Mouse (Mus musculus) forebrain, embryonic 13.5 days (tissue): ENCODE measurements at regions not wholly inside any gene's neighbourhood (a gene's known extent, or its start where the extent isn't known, plus 50 kb on each side); places are given as distances from the start of the nearest gene placed in this dataset.

ENCODE experiments used
- ATAC-seq: fragments of 200-750 bp; cut with Nextera tagmentation; 2 replicates; pipeline ENCODE4 v1.8.0; 2017
- H3K27ac ChIP-seq: fragments of 300-500 bp; sonication (generic); 2 replicates; pipeline ENCODE4 v1.5.1; 2015; ENCODE audit warnings: inconsistent platforms, mild to moderate bottlenecking, moderate library complexity
- H3K27me3 ChIP-seq: fragments of 300-500 bp; sonication (generic); 2 replicates; pipeline ENCODE4 v1.6.1; 2015; ENCODE audit warnings: mild to moderate bottlenecking, inconsistent platforms
- H3K36me3 ChIP-seq: fragments of 300-500 bp; sonication (generic); 2 replicates; pipeline ENCODE4 v1.6.1; 2015; ENCODE audit warnings: mild to moderate bottlenecking, inconsistent platforms; ENCODE audit not compliant: poor library complexity, severe bottlenecking
- H3K4me1 ChIP-seq: fragments of 300-500 bp; sonication (generic); 2 replicates; pipeline ENCODE4 v1.6.1; 2015; ENCODE audit warnings: inconsistent platforms
- H3K4me2 ChIP-seq: fragments of 300-500 bp; sonication (generic); 2 replicates; pipeline ENCODE4 v1.6.1; 2015; ENCODE audit warnings: inconsistent platforms, mild to moderate bottlenecking, moderate library complexity
- H3K4me3 ChIP-seq: fragments of 300-500 bp; sonication (generic); 2 replicates; pipeline ENCODE4 v1.5.1; 2015; ENCODE audit warnings: mild to moderate bottlenecking, inconsistent platforms
- H3K9ac ChIP-seq: fragments of 300-500 bp; sonication (generic); 2 replicates; pipeline ENCODE4 v1.6.1; 2015; ENCODE audit warnings: mild to moderate bottlenecking, inconsistent platforms
- H3K9me3 ChIP-seq: fragments of 300-500 bp; sonication (generic); replicated peaks from 2 replicates; pipeline ENCODE4 v1.6.1; 2016; ENCODE audit warnings: inconsistent platforms
- WGBS: fragments of 180-500 bp; shearing (Covaris S2); methylation state at CpG from one replicate; pipeline ENCODE4 v1.1.7; 2015; 5-methylcytosine and 5-hydroxymethylcytosine counted together

DNA sequence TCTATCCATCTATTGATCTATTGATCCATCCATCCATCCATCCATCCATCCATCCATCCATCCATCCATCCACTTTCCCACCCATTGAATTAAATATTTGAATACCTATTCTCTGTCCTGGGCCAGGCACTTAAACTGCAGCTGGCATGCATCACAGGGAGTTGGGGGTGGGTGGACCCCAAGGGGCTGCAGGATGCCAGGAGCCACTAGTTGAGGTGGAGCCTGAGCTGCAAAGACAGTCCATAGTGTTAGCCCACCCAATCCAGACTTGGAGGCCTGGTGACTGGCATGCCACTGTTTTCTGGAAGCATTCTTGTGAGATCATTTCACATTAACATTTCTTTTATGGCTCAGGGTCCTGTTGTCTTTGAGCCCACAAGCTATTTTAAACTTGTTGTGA lies 215.3 kb upstream of the Peli2 start:
- H3K36me3 ChIP-seq = no peaks in the 10 kb centered on the region
- H3K27me3 ChIP-seq = no peaks in the 10 kb centered on the region
- ATAC-seq = no peak
- H3K4me1 ChIP-seq = peaks cover 14% of the 10 kb centered on the region
- no peak overlapping the region for H3K4me2 ChIP-seq
- no peak overlapping the region for H3K27ac ChIP-seq
- no peak overlapping the region for H3K9ac ChIP-seq
- H3K9me3 ChIP-seq = no peaks in the 10 kb centered on the region
- H3K4me3 ChIP-seq = no peak overlapping the region

DNA sequence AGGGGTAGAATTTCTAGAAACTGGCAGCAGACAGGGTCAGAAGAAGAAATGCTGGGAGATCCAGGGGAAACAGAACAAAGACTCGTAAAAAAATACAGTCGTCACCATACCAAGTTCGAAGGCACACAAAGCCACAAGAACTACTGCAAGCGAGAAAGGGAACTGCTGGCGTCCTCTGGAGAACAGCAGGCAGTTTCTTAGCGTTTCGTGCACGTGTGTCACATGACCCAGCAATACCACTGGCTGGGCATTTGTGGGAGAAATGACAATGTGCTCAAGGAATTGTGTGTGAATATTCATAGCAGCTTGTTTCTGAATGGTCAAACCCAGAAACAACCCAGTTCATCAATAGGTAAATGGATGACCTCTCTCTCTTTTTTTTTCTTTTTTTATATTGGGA lies 211.5 kb upstream of the Peli2 start:
- no peak overlapping the region for H3K4me2 ChIP-seq
- 55% methylated on average over 8 of the region's 8 CpGs for WGBS

DNA sequence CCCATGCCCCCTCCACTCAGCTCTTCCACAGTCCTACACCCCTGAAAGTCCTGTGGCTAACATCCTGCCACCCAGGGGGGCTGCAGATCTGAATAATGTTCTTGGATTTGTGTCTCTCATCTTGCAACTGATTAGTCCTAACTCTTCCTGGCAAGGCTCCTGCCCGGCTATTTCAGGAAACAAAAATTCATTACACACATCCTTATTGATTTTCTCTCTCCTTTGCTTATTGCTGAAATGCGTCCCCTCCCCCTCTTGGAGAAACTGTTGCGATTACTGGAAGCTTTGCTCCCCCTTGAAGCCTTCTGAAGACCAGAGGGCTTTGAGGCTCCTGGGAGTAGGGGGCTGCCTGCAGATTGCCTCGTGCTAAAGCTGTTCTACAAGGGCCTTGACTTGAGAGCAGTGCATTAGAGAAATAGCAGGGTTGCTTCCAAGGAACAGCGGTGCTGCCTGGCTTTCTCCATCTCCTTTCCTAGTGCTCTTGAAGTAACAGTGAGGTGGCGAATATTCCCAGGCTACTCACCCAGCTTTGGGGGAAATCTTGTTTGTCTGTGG lies 209.8 kb upstream of the Peli2 start:
- Histone ChIP-seq H3K4me3 (no peak overlapping the region), H3K9ac (no peak overlapping the region), H3K4me1 (peaks cover 31% of the 10 kb centered on the region), H3K9me3 (no peaks in the 10 kb centered on the region), H3K27me3 (no peaks in the 10 kb centered on the region), H3K36me3 (no peaks in the 10 kb centered on the region), H3K27ac (peak overlapping the region; percentile 22; the same call in 1 of the 2 replicates), H3K4me2 (no peak overlapping the region)
- WGBS = 37% methylated on average over 6 of the region's 6 CpGs
- peak; percentile 25; the same call in 1 of the 2 replicates for ATAC-seq

More for the DNA sequence above, 211.5 kb upstream of the Peli2 start:
- Histone ChIP-seq H3K27ac (no peak overlapping the region), H3K9me3 (no peaks in the 10 kb centered on the region), H3K4me3 (no peak overlapping the region), H3K27me3 (no peaks in the 10 kb centered on the region), H3K4me1 (peaks cover 34% of the 10 kb centered on the region), H3K36me3 (no peaks in the 10 kb centered on the region), H3K9ac (no peak overlapping the region)
- no peak for ATAC-seq

DNA sequence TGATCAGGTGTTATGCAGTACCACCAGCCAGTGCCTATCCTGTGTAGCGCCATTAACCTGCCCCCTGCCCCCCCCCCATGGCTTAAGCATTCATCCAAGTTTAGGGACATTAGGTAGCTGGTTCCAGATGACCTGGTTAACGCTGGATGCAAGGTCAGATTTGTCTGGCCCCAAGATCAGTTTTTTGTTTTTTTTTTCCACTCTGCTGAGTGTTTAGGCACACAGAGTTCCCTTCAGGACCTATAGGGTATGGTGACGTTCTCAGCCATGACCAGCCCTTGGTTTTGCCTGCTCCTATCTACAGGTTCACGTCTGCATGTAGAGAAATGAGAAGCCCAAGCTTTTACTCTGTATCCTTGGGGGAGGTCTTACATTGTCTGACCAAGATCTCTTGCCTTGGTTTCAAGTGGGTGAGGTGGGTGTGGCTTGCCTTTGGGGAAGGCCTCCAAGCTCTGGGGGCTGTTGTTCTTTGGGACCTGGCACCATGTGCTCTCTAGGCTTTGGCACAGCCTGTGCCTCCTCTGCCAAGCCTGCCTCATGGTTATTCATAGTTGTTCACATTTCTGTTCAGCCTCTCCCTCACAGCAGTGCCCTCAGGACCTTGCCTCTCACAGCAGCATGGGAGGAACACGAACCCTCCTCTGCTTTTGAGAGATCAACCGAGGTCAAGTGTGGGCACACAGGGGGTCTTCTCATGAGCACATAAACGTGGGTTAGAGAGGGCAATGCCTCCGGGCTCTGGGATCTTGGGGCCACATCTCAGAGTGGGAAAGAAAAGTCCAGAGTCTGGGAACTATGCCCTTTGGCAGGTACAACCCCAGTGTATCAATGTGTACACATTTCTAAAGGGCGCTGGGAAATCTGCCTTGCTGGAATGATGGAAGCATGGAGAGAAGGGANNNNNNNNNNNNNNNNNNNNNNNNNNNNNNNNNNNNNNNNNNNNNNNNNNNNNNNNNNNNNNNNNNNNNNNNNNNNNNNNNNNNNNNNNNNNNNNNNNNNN lies 208.8 kb upstream of the Peli2 start:
- Histone ChIP-seq H3K4me1 (peaks cover 33% of the 10 kb centered on the region), H3K27me3 (no peaks in the 10 kb centered on the region), H3K36me3 (no peaks in the 10 kb centered on the region), H3K9me3 (no peaks in the 10 kb centered on the region), H3K4me2 (no peak overlapping the region), H3K9ac (no peak overlapping the region), H3K4me3 (no peak overlapping the region), H3K27ac (no peak overlapping the region)
- WGBS = 66% methylated on average over 9 of the region's 9 CpGs
- peak; percentile 91 for ATAC-seq

DNA sequence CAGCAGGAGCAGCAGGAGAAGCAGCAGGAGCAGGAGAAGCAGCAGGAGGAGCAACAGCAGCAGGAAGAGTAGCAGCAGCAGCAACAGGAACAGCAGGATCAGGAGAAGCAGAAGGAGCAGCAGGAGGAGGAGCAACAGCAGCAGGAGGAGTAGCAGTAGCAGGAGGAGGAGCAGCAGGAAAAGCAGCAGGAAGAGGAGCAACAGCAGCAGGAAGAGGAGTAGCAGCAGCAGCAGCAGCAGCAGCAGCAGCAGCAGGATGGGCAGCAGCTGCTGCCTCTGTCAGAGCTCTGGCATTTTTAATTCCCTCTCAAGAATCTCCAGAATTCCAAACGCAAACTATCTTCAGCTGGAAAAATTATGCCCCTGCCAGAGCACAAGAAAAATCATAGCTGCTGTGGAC lies 205.0 kb upstream of the Peli2 start:
- H3K4me1 ChIP-seq = peaks cover 23% of the 10 kb centered on the region
- H3K27me3 ChIP-seq = no peaks in the 10 kb centered on the region
- no peaks in the 10 kb centered on the region for H3K36me3 ChIP-seq
- 95% methylated on average over 1 of the region's 1 CpGs for WGBS
- no peak overlapping the region for H3K9ac ChIP-seq
- no peak overlapping the region for H3K4me2 ChIP-seq
- ATAC-seq = no peak
- H3K9me3 ChIP-seq = no peaks in the 10 kb centered on the region
- H3K4me3 ChIP-seq = no peak overlapping the region
- no peak overlapping the region for H3K27ac ChIP-seq

DNA sequence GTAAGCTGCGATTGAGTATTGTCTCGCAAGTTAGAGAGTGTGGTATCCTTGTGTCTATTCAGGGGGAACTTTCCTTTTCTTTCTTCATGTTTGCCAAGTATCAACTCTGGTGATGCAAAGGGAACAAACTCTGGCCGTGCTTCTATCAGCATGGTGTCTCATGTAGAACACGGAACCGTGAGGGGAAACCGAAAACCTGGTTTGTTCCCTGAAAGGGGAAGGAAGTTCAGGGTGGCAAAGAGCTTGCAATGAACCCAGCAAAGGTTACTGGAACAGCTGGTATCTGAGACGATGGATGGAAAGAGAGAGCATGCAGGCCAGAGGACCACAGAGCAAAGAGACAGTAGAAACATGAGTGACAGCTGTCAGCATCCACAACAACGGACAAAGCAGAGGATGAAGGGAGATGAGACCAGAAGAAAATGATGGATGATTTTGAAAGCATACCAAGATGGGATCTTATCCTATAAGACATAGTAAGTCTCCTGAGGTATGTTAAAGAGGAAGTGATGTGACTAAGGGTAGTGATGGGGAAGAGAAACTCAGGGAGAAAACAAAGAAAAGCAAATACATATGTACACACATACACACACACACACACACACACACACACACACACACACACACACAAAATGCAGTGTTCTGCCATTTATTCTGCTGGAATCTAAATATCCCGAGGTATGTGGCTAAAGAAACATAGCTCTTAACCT lies 199.8 kb upstream of the Peli2 start:
- no peak for ATAC-seq

DNA sequence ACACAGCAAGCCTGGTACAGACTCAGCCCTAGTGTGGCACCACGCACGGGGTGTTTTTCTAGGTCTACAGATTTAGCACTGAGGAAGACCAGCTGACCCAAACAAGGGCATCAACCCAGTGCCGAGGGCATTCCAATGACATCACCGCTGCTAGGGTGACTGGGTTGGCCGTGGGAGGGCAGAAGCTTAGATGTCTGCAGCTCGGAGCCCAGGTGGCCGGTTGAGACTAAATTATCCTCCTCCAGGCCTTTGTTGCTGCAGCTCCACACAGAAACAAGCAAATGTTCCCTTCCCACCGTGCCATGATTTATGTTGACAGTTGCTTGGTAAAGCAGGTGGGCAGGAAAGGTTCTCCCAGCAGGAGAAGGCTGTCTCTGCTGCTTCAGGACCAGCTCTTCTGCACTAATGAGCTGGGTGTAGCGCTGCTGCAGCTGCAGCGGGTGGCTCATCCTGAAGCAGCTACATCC lies 198.8 kb upstream of the Peli2 start:
- no peaks in the 10 kb centered on the region for H3K36me3 ChIP-seq
- H3K9ac ChIP-seq = no peak overlapping the region
- H3K27ac ChIP-seq = no peak overlapping the region
- WGBS = 60% methylated on average over 10 of the region's 10 CpGs
- H3K27me3 ChIP-seq = no peaks in the 10 kb centered on the region
- no peak overlapping the region for H3K4me2 ChIP-seq
- H3K4me1 ChIP-seq = no peaks in the 10 kb centered on the region
- ATAC-seq = no peak
- H3K4me3 ChIP-seq = no peak overlapping the region
- no peaks in the 10 kb centered on the region for H3K9me3 ChIP-seq

More for the DNA sequence above, 199.8 kb upstream of the Peli2 start:
- Histone ChIP-seq H3K4me3 (no peak overlapping the region), H3K27ac (no peak overlapping the region), H3K4me1 (0 out of 2 replicates have a peak, but pooled peaks cover 2% of the 10 kb centered on the region), H3K9me3 (no peaks in the 10 kb centered on the region), H3K27me3 (no peaks in the 10 kb centered on the region), H3K9ac (no peak overlapping the region), H3K36me3 (no peaks in the 10 kb centered on the region), H3K4me2 (no peak overlapping the region)
- WGBS = 95% methylated on average over 9 of the region's 9 CpGs

DNA sequence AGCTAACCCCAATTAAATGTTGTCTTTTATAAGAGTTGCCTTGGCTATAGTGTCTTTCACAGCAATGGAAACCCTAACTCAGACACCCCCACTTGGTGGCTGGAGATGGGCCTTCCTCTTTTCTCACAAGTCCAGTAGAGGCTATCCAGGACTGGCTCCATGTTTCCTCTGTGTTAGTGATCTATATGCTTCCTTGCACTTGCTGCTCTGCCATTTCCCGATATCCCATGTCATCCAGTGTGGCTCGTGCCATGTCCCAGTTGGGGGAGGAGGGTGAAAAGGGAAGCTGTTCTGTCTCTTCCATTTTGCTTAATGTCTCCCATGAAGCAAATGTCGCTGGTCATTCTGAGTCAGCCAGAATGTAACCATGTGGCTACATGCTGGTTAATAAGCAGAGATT lies 194.2 kb upstream of the Peli2 start:
- WGBS = 92% methylated on average over 3 of the region's 3 CpGs
- Histone ChIP-seq H3K4me2 (no peak overlapping the region), H3K27me3 (no peaks in the 10 kb centered on the region), H3K4me3 (no peak overlapping the region), H3K27ac (no peak overlapping the region), H3K9me3 (no peaks in the 10 kb centered on the region), H3K4me1 (0 out of 2 replicates have a peak, but pooled peaks cover 5% of the 10 kb centered on the region), H3K36me3 (no peaks in the 10 kb centered on the region), H3K9ac (no peak overlapping the region)
- ATAC-seq = no peak

DNA sequence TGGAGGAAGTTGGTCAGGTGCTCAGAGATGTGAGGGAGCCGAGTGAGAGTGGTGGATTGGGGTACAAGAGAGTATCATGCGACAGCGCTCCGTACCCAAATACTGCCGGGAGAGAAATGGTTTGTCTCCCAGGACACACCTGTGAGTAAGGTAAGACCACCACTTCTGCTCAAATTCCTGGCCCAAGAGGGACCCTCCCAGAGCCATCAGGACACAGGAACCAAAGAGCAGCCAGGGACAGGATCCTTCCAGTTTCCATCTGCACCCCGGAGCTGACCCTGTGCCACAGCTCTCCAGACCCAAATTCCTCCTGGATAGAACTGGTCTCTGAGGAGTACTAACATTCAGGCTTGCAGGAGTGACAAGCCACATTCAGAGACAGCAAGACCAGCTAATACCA lies 185.2 kb upstream of the Peli2 start:
- no peaks in the 10 kb centered on the region for H3K36me3 ChIP-seq
- no peak for ATAC-seq
- H3K4me2 ChIP-seq = no peak overlapping the region
- no peaks in the 10 kb centered on the region for H3K27me3 ChIP-seq
- H3K4me1 ChIP-seq = no peaks in the 10 kb centered on the region
- H3K9me3 ChIP-seq = no peaks in the 10 kb centered on the region
- no peak overlapping the region for H3K4me3 ChIP-seq
- 97% methylated on average over 6 of the region's 6 CpGs for WGBS
- no peak overlapping the region for H3K27ac ChIP-seq
- H3K9ac ChIP-seq = no peak overlapping the region

DNA sequence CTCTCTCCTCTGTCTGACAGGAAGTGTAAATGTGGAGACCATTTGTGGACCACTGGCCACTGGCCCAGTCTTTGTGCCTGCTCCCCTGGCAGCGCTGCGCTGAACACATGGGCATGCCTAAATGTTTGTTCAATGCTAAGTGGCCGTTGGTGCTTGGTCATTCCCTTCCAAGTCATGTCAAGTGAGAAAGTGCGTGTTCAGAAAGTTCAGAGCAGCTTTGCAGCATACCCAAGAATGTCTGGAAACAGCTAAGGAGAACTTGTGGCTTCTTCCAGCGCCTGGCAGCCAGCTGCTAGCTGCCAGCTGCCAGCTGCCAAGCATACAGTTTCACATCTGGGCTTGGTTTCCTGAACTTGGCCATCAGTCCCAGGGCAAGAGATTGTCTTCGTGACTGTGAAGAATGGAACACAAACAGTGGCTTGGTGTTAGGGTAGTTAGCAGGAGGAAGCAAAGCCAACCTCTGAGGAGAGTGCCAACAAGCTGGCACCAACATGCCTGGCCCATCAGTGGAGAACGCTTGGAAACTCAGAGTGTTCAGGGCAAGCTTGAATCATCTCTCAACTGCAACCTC lies 183.5 kb upstream of the Peli2 start:
- no peak for ATAC-seq
- Histone ChIP-seq H3K4me1 (no peaks in the 10 kb centered on the region), H3K4me2 (no peak overlapping the region), H3K9ac (no peak overlapping the region), H3K9me3 (no peaks in the 10 kb centered on the region), H3K36me3 (no peaks in the 10 kb centered on the region), H3K27me3 (no peaks in the 10 kb centered on the region), H3K4me3 (no peak overlapping the region), H3K27ac (no peak overlapping the region)
- 90% methylated on average over 7 of the region's 7 CpGs for WGBS

DNA sequence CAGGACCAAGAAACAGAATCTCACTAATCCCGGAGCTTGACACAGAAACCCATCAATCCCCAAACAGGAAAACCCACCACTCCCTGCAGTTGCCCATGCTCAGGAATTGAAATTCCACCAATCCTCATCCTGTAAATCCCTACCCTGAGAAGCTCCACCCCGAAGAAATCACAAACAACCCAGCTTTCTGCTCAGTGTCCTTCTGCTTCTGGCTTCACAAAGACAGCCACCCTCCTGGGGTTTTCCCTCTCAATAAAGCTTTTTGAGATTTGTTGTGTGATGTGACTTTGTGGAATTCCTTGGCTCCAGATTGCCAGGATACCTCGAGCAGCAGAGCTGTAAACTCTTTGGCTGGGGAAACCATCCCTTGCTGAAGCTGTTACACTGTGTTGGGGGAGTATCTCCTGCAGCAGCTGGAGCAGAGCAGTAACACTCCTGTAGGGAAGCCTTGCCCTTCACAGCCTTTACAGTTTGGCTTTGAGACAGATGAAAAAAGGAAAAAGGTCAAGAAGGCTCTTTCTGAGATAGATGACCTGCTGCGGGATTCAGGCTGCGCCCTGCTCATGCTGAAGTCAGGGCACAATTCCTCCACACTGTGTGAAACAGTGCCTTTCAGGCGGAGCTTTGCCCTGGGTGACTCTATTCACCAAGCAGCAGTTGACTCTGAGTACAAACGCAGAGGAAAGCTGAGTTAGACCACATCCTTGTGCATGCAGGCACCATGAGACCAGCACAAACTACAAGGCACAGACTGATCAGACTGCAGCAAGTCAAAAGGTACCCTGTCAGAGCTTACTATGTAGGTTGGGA lies 180.6 kb upstream of the Peli2 start:
- H3K9me3 ChIP-seq = no peaks in the 10 kb centered on the region
- ATAC-seq = no peak
- 54% methylated on average over 7 of the region's 7 CpGs for WGBS
- H3K4me2 ChIP-seq = no peak overlapping the region
- H3K27me3 ChIP-seq = no peaks in the 10 kb centered on the region
- no peaks in the 10 kb centered on the region for H3K4me1 ChIP-seq
- H3K27ac ChIP-seq = no peak overlapping the region
- no peaks in the 10 kb centered on the region for H3K36me3 ChIP-seq
- H3K4me3 ChIP-seq = no peak overlapping the region
- no peak overlapping the region for H3K9ac ChIP-seq
